In the genomic region with DNA sequence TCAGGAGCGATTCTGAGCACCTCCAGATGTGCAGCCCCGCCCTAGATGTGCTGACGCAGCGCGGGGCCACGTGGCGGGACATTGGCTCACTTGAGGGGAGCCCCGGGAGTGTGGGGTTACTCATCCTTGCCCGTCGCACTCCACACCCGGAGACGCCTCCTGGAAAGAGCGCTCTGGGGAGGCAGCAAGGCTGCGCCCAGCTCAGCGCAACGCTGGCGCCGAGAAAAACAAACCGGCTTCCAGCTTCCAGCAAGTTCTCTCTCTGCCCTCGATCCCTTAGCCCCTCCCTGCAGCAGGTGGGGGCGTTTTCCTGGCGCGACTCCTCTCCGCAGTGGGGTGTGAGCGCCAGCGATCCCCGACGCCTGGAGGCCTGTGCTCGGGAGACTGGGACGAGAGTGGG, we compare ENCODE assay signal across 8 mouse cellular contexts. TPM values are rescaled to one million over a fixed set of nuclear protein-coding genes. Genes with fewer than 3 reads are reported as not detected.
DNase-seq lines count a peak whose midpoint lies in the region; ATAC-seq and TF ChIP-seq lines count a peak whose summit lies in the region.

No protein-coding gene starts in this region.

- TF ChIP-seq POLR2A in heart, adult 2 months (IDR thresholded peaks at IDR 0.05; ENCODE audit: insufficient read depth, low read depth, low read length) = no peak

- H3K9me3 ChIP-seq in heart, embryonic 12.5 days (replicated peaks) = no peaks in the 10 kb centered on the region
- 0 out of 2 replicates have a peak, but pooled peaks cover 4% of the 10 kb centered on the region for H3K9me3 ChIP-seq in E14TG2a.4 (ENCODE audit: low read length)
- H3K9me3 ChIP-seq in forebrain, embryonic 12.5 days = no peaks in the 10 kb centered on the region
- H3K9me3 ChIP-seq in neural tube, embryonic 12.5 days = no peaks in the 10 kb centered on the region

- H3K4me1 ChIP-seq in heart, embryonic 12.5 days (replicated peaks) = peaks cover 19% of the 10 kb centered on the region
- no peaks in the 10 kb centered on the region for H3K4me1 ChIP-seq in heart, adult 2 months (ENCODE audit: control insufficient read depth, insufficient read depth, low read length)
- peaks cover 51% of the 10 kb centered on the region for H3K4me1 ChIP-seq in E14TG2a.4 (replicated peaks; ENCODE audit: low read depth, low read length)
- peaks cover 68% of the 10 kb centered on the region for H3K4me1 ChIP-seq in forebrain, embryonic 12.5 days
- peaks cover 65% of the 10 kb centered on the region for H3K4me1 ChIP-seq in neural tube, embryonic 12.5 days

- H3K4me3 ChIP-seq in heart, embryonic 12.5 days = peak overlapping the region; percentile 22
- H3K4me3 ChIP-seq in heart, adult 2 months = no peak overlapping the region
- H3K4me3 ChIP-seq in E14TG2a.4 (replicated peaks; ENCODE audit: low read length) = peak overlapping the region; percentile 76
- H3K4me3 ChIP-seq in forebrain, embryonic 12.5 days (replicated peaks) = peak overlapping the region; percentile 74
- peak overlapping the region; percentile 67 for H3K4me3 ChIP-seq in neural tube, embryonic 12.5 days

- no peaks in the 10 kb centered on the region for H3K36me3 ChIP-seq in heart, embryonic 12.5 days
- H3K36me3 ChIP-seq in heart, adult 2 months (ENCODE audit: control insufficient read depth, insufficient read depth, low read length) = no peaks in the 10 kb centered on the region
- H3K36me3 ChIP-seq in E14TG2a.4 (ENCODE audit: insufficient read depth, low read length) = no peaks in the 10 kb centered on the region
- H3K36me3 ChIP-seq in forebrain, embryonic 12.5 days (replicated peaks) = peaks cover 33% of the 10 kb centered on the region
- peaks cover 24% of the 10 kb centered on the region for H3K36me3 ChIP-seq in neural tube, embryonic 12.5 days

- intact Hi-C loops in heart, adult 2 months (cut with DNase I) = no loop called here

- H3K27ac ChIP-seq in heart, embryonic 12.5 days (ENCODE audit: poor library complexity, severe bottlenecking) = no peak overlapping the region
- no peak overlapping the region for H3K27ac ChIP-seq in heart, adult 2 months
- peak overlapping the region; percentile 98 for H3K27ac ChIP-seq in forebrain, embryonic 12.5 days
- peak overlapping the region; percentile 98 for H3K27ac ChIP-seq in neural tube, embryonic 12.5 days

- no peak overlapping the region for H3K9ac ChIP-seq in heart, embryonic 12.5 days
- no peak overlapping the region for H3K9ac ChIP-seq in heart, adult 2 months (ENCODE audit: low read depth, low read length)
- peak overlapping the region; percentile 95 for H3K9ac ChIP-seq in forebrain, embryonic 12.5 days
- peak overlapping the region; percentile 81 for H3K9ac ChIP-seq in neural tube, embryonic 12.5 days

- ATAC-seq in heart, embryonic 12.5 days (ENCODE audit: insufficient number of reproducible peaks, low FRiP score) = no peak
- 0 out of 2 replicates have a peak, but pooled peaks have one; percentile 8 for ATAC-seq in forebrain, embryonic 12.5 days (ENCODE audit: low FRiP score)
- ATAC-seq in neural tube, embryonic 12.5 days (ENCODE audit: low FRiP score, low read depth) = no peak
- ATAC-seq in erythroid progenitor cell, adult 5-6 weeks (replicated peaks; ENCODE audit: low FRiP score, poor library complexity, severe bottlenecking) = no peak

- TF ChIP-seq CTCF in heart, adult 2 months (IDR thresholded peaks at IDR 0.05) = no peak
- no peak for TF ChIP-seq CTCF in E14TG2a.4 (conservative IDR thresholded peaks at IDR 0.05; ENCODE audit: low read length)

- DNase-seq in heart, adult 2 months = no peak
- DNase-seq in layer of hippocampus, postnatal 10 days (ENCODE audit: low spot score in 2 of 2) = peak; percentile 52 to 67
- no peak for DNase-seq in spleen, postnatal 10 days (ENCODE audit: low spot score in 2 of 2)

- 2% methylated on average over 30 of the region's 30 CpGs for WGBS in heart, embryonic 12.5 days
- 2% methylated on average over 30 of the region's 30 CpGs for WGBS in heart, adult 2 months
- WGBS in forebrain, embryonic 12.5 days = under 1% methylated on average over 30 of the region's 30 CpGs
- 2% methylated on average over 30 of the region's 30 CpGs for WGBS in neural tube, embryonic 12.5 days

- H3K4me2 ChIP-seq in heart, embryonic 12.5 days = peak overlapping the region; percentile 57
- peak overlapping the region; percentile 83 for H3K4me2 ChIP-seq in forebrain, embryonic 12.5 days
- H3K4me2 ChIP-seq in neural tube, embryonic 12.5 days (replicated peaks) = peak overlapping the region; percentile 83

- no peak for TF ChIP-seq EP300 in heart, adult 2 months (IDR thresholded peaks at IDR 0.05; ENCODE audit: insufficient read depth, low read depth, low read length)

- peaks cover 94% of the 10 kb centered on the region for H3K27me3 ChIP-seq in heart, embryonic 12.5 days (replicated peaks)
- H3K27me3 ChIP-seq in heart, adult 2 months (ENCODE audit: control insufficient read depth, insufficient read depth, low read length) = peaks cover 21% of the 10 kb centered on the region
- H3K27me3 ChIP-seq in E14TG2a.4 (ENCODE audit: insufficient read depth, low read length) = peaks cover 83% of the 10 kb centered on the region
- no peaks in the 10 kb centered on the region for H3K27me3 ChIP-seq in forebrain, embryonic 12.5 days
- H3K27me3 ChIP-seq in neural tube, embryonic 12.5 days (replicated peaks) = 0 out of 2 replicates have a peak, but pooled peaks cover 4% of the 10 kb centered on the region

- H3K79me2 ChIP-seq in heart, adult 2 months (replicated peaks; ENCODE audit: control insufficient read depth, insufficient read depth, low read length) = no peaks in the 10 kb centered on the region

RNA-seq across cellular contexts. Expression of a gene that starts 25.0 kb away (rescaled TPM):
- polyA plus RNA-seq in heart, embryonic 12.5 days (2016; fragmentation: Nextera tagmentation; extraction: Ambion mirVana) = 0.57 and 0.64 TPM in 2 replicates
- 1 to 10 TPM; 5.3 to 7.1 TPM for total RNA-seq in heart, adult 2 months (2021)
- polyA plus RNA-seq in heart, adult 2 months (2012; rRNA removed) = 14.4 and 33.8 TPM in 2 replicates
- polyA plus RNA-seq in forebrain, embryonic 12.5 days (2016; fragmentation: Nextera tagmentation; extraction: Ambion mirVana) = 1.2 and 1.4 TPM in 2 replicates
- 1 to 10 TPM in 1 of 2 experiments, under 1 TPM in 1; 0.94 to 2.4 TPM for total RNA-seq in layer of hippocampus, postnatal 10 days (2021)
- 2.4 and 3.0 TPM in 2 replicates for polyA plus RNA-seq in neural tube, embryonic 12.5 days (2016; fragmentation: Nextera tagmentation; extraction: Ambion mirVana)
- not detected in 2 replicates for total RNA-seq in erythroid progenitor cell, adult 5-6 weeks (2015; ENCODE audit: low replicate concordance)
- total RNA-seq in erythroid progenitor cell, adult 5-6 weeks (2017; ENCODE audit: low replicate concordance) = not detected in 2 replicates

RNA-seq across cellular contexts. Expression of a gene that starts 28.3 kb away (rescaled TPM):
- polyA plus RNA-seq in heart, embryonic 12.5 days (2016; fragmentation: Nextera tagmentation; extraction: Ambion mirVana) = 0.46 and 0.67 TPM in 2 replicates
- total RNA-seq in heart, adult 2 months (2021) = 1 to 10 TPM; 1.5 to 3.3 TPM
- polyA plus RNA-seq in heart, adult 2 months (2012; rRNA removed) = 2.1 and 2.3 TPM in 2 replicates
- 1.2 and 1.3 TPM in 2 replicates for polyA plus RNA-seq in forebrain, embryonic 12.5 days (2016; fragmentation: Nextera tagmentation; extraction: Ambion mirVana)
- total RNA-seq in layer of hippocampus, postnatal 10 days (2021) = 10 to 100 TPM; 11.3 to 12.4 TPM
- 2.9 and 3.1 TPM in 2 replicates for polyA plus RNA-seq in neural tube, embryonic 12.5 days (2016; fragmentation: Nextera tagmentation; extraction: Ambion mirVana)
- not detected in 2 replicates for total RNA-seq in erythroid progenitor cell, adult 5-6 weeks (2015; ENCODE audit: low replicate concordance)
- not detected in 2 replicates for total RNA-seq in erythroid progenitor cell, adult 5-6 weeks (2017; ENCODE audit: low replicate concordance)

RNA-seq across cellular contexts. Expression of a gene that starts 49.1 kb away (rescaled TPM):
- 34.4 and 36.4 TPM in 2 replicates for polyA plus RNA-seq in heart, embryonic 12.5 days (2016; fragmentation: Nextera tagmentation; extraction: Ambion mirVana)
- 10 to 100 TPM; 38.3 to 43.6 TPM for total RNA-seq in heart, adult 2 months (2021)
- polyA plus RNA-seq in heart, adult 2 months (2012; rRNA removed) = 36.9 and 37.7 TPM in 2 replicates
- 27.1 and 28.6 TPM in 2 replicates for polyA plus RNA-seq in forebrain, embryonic 12.5 days (2016; fragmentation: Nextera tagmentation; extraction: Ambion mirVana)
- total RNA-seq in layer of hippocampus, postnatal 10 days (2021) = 10 to 100 TPM; 34.0 to 38.9 TPM
- 28.7 and 35.4 TPM in 2 replicates for polyA plus RNA-seq in neural tube, embryonic 12.5 days (2016; fragmentation: Nextera tagmentation; extraction: Ambion mirVana)
- 3.4 and 6.5 TPM in 2 replicates for total RNA-seq in erythroid progenitor cell, adult 5-6 weeks (2015; ENCODE audit: low replicate concordance)
- total RNA-seq in erythroid progenitor cell, adult 5-6 weeks (2017; ENCODE audit: low replicate concordance) = 5.8 and 19.2 TPM in 2 replicates

Comparison
In these comparisons a context has a peak if more than half of its experiments do, and no peak if none do; other contexts are left out.
1. H3K27ac ChIP-seq: peak in forebrain, embryonic 12.5 days (single experiment) and neural tube, embryonic 12.5 days (single experiment); none in heart, embryonic 12.5 days (single experiment) and heart, adult 2 months (single experiment).
2. H3K9ac ChIP-seq: peak in forebrain, embryonic 12.5 days (single experiment) and neural tube, embryonic 12.5 days (single experiment); none in heart, embryonic 12.5 days (single experiment) and heart, adult 2 months (single experiment).
3. DNase-seq: peak in layer of hippocampus, postnatal 10 days (2 of 2); none in heart, adult 2 months (0 of 2) and spleen, postnatal 10 days (0 of 2).
4. Peak in every context shown above with its lines, with median percentiles within 50 percentile points of each other: H3K4me2 ChIP-seq.